Mouse (Mus musculus): Measurements from ENCODE around the gene Crybg1. TPM values are rescaled to one million over a fixed set of nuclear protein-coding genes. Genes with fewer than 3 reads are reported as not detected.

The Crybg1 gene
- 1 to 10 TPM; 3.0 to 3.7 TPM for total RNA-seq (2021)
- long read RNA-seq, experiment 1, full-length matches to known transcripts = 1 of 4 reads
- long read RNA-seq, experiment 1, partial matches to known transcripts = 2 of 4 reads
- long read RNA-seq, experiment 1, other reads (novel, unspliced or antisense) = 1 of 4 reads
- long read RNA-seq, experiment 2 = 0 reads

- peak; percentile 4 to 25 for DNase-seq
Observed at GRCm38 (mm10) chr10:44148337-44149317, at the start of gene Crybg1. Crybg1 (minus strand) TSS chr10:44148853.

DNA sequence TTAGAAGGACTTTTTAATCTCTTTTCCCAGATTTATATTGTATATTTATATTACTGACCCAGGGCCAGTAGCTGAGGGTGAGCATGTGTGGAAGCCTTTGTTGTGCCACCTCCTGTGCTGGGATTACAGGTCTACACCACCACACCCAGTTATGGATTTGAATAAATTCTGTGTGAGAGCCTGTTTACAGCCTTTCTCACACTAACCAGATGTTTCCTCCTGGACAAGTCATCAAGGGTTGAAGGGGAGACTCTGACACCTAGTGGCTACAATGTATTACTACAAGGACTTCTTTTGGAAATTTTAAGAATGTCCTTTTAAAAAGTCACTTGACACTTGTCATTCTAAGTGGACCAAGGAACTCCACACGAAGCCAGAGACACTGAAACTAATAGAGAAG, 28.7 kb upstream of the Crybg1 start:
- peak; percentile 6 to 25 for DNase-seq

DNA sequence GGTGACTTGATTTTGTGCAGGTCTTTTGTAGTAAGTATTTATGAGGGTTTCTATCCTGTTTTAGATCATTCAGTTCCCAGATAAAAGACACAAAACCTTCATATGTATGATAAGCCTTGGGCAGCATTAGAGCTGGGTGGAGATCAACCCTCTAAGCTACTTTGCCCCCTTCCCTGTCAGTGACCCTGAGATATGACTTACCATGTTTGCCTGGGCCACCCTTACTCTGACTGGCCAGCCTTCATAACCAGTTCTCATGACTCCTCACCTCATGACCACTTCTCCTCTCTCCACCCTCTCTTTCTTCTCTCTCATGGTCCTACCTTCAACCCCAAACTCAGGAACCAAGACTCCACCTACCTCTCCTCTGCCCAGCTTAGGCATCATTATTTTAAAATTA, 27.9 kb upstream of the Crybg1 start:
- DNase-seq = no peak

DNA sequence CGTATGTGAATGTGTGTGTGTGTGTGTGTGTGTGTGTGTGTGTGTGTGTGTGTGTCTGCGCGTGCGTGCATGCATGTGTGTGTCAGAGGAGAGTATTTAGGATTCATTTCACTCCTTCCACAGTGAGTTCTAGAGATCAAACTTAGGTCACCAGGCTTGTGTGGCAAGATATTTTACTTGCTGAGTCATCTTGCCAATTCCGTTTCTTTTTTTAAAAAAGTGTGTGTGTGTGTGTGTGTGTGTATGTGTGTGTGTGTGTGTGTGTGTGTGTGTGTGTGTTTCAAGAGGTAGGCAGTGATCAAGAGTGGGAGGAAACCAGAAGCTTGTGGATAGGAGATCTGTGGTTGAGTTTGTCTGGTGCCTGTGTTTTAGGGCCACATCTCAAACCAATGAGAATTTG, 27.5 kb upstream of the Crybg1 start:
- DNase-seq = no peak

GRCm38 (mm10) chr10:44170145-44170544, 21.5 kb upstream of the Crybg1 start:
- DNase-seq = no peak

GRCm38 (mm10) chr10:44167061-44167460, 18.4 kb upstream of the Crybg1 start:
- no peak for DNase-seq

DNA sequence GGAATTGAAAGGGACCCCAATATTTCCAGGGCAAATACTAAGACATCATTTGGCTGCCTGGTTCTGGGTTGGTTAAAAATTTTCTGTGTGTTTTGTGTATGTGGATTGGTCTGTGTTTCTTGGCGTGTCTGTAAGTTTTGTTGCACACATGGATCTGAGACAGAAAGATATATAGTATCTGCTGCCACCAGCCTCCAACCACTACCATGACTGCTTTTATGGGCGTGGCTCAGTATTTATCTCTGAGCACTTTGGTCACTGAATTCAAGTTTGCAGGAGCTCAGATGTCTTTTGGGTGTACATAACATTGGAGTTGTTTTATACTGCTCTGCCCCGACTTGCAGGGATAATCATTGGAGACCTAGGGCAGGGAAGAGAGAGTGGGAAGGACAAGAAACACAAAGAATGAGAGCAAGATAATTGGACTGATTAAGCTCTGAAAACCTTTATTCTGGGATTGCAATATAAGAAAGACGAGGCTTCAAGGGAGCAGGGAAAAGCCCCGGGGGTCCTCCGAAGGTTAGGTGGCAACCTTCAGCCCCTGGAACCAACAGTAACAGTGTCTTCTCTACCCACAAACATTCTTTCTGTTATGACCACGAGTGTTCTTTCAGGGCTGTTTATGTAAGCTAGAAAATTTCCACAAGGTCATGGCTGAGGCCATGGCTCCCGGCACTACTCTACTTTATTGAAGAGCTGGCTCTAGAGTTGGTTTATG, 15.8 kb upstream of the Crybg1 start:
- DNase-seq = no peak

- no peak for DNase-seq
Observed at GRCm38 (mm10) chr10:44163028-44163427, 14.4 kb upstream of the Crybg1 start.

DNA sequence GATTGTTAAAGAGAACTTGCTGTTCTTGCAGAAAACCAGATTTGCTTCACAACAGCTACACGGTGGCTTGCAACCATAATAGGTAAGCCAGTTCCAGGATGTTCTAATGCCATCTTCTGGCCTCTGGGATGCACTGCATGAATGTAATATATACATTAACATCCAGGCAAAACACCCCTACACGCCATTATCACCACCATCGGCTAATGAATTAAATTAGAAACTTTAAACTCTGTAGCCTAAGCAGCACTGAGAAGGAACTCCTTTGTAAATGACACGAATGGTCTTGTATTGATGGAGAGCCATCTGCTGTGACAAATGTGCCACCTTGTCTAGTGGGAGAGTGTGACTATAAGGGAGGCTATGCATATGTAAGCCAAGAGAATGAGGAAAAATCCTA, 11.5 kb upstream of the Crybg1 start:
- no peak for DNase-seq

DNA sequence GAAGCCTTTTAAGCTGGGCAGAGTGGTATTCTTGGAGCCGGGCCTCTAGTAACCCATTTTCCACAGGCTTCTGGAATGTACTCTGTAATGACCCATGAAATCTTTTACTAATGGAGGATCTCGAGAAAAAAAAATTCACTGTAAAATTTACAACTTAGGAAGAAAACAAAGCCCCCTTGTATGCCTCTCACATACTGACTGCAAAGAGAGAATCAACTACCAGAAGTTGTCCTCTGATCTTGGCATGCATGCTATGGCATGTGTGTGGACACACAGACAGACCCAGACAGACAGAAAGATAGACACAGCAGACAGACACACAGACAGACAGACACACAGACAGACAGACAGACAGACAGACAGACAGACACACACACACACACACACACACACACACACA, 8.8 kb upstream of the Crybg1 start:
- DNase-seq = no peak

- no peak for DNase-seq
Observed at GRCm38 (mm10) chr10:44150501-44150900, 1.8 kb upstream of the Crybg1 start.

GRCm38 (mm10) chr10:44143401-44143800, 5.3 kb downstream of the Crybg1 start:
- DNase-seq = no peak

- DNase-seq = no peak
Observed at GRCm38 (mm10) chr10:44138137-44138855, 10.4 kb downstream of the Crybg1 start.

DNA sequence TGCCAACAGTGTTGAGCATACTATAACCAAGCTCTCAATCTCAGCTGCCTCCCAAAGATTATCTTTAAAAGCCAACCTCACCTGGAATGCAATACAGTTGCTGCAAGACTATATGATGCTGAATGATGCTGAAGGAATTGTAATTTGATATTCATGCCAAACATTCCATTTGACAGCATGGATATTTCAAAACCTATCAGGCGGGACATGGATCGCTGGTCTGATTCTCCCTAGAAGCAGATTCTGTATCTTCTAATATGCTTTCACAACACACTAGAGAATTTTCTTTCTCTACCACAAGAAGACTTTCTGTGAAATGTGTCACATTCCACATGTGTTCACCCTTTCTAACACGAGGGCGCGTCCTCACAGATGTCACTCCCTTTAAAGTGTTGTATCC, 22.6 kb downstream of the Crybg1 start:
- DNase-seq = no peak

DNA sequence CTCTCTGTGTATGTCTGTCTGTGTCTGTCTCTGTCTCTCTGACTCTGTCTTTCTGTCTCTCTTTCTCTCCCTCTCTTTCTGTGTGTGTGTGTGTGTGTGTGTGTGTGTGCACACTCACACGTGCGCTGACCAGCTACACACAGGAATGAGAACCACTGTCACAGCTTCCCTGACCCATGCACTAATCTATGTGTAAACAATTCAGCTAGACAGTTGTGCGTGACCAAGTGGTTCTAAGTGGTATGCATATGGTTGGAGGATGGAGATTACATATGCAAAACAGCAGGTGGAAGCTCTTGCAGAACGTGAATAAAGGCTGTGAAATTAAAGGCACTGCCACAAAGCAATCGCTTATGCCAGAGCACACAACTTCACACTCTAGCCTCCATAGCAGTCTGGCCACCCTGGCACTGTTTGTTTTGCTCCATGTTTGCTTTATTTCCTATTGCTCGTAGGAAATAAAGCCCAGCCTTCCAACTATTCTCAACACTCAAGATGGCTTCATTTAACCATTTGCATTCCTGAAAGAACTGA, 24.2 kb downstream of the Crybg1 start:
- DNase-seq = no peak

DNA sequence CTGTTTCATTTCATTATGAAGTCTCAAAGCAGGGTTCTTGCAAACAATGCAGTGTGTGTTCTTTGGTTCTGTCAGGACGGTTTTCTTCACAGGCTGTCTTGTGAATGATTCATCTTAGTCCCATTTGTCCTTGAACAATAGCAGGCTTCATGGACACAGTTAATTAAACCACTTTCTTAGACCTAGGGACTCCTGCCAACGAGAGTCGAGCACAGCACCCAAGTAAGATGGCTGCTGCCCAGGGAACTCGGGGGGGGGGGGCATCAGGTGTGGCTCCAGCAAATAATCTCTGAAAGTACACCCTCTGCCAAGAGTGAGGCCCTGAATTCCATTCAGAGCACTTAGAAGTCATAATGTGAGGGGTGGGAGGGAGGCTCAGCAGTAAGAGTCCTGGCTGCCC, 30.0 kb downstream of the Crybg1 start:
- no peak for DNase-seq

DNA sequence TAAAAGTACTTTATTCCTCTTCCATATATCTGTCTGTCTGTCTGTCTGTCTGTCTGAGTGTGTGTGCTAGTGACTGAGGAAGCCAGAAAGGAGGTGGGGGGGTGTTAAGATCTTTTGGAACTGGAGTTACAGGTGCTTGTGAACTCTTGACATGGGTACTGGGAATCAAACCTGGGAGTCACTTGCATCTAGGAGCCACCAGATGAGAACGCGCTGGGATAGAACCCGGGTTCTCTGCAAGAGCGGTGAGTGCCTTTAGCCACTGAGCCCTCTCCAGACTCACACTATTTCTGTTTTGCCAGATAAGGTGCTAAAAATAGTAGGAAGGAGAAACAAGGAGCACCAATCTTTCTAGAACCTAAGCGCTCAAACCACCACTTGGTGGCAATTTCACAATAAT, 31.9 kb downstream of the Crybg1 start:
- DNase-seq = no peak

- no peak for DNase-seq
Observed at GRCm38 (mm10) chr10:44114611-44115010, 34.0 kb downstream of the Crybg1 start.

- no peak for DNase-seq
Observed at GRCm38 (mm10) chr10:44112005-44112675, 36.5 kb downstream of the Crybg1 start.

DNA sequence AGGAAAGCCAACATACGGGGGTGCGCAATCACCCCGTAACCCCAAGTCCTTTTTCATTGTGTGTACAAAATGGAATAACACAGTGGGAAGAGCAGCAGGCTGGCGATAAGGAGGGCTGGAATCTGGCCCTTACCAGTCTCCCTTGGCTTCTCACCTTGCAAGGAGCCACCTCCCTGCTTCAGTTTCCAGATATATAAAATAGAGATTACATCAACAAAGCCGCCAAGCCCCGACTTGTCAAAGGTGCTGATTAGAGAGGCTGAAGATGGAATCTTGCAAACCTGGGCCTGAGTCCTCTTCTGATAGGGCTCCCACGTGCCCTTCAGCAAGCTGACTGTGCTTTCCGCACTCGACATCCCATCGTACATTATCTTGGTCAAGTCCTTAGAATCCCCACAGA, 37.5 kb downstream of the Crybg1 start:
- no peak for DNase-seq

DNA sequence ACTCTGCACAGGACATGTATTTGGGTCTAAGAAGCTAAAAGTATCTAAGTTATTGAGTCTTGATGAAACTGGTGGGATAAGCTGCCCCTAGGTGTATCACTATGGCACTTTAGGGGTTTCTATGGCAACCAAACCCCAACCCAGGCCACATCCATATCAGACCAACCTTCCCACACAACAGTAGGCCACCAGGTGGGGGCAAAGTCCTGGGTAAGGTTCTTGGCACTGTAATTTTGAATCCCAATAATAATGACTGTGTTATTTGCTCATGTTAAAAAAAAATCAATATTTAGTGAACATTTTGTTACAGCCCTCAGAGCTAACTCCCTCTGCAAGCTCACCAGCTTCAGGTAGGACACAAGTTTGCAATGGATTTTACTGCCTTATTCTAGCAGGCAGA, 38.2 kb downstream of the Crybg1 start:
- no peak for DNase-seq

GRCm38 (mm10) chr10:44094794-44095193, 53.9 kb downstream of the Crybg1 start:
- DNase-seq = no peak
